Mouse (Mus musculus) ES-E14 (cell line): ENCODE measurements at regions not wholly inside any gene's neighbourhood (a gene's known extent, or its start where the extent isn't known, plus 50 kb on each side); places are given as distances from the start of the nearest gene placed in this dataset.

Source experiments
- DNase-seq: peaks from one replicate; pipeline ENCODE4 v3.0.0-alpha.2; 2013; ENCODE audit warnings: low read depth, low spot score
- H3K27ac ChIP-seq: 2 replicates; pipeline ENCODE4 v1.5.1; 2012; ENCODE audit warnings: low read depth, mild to moderate bottlenecking, low read length, moderate library complexity, mixed read lengths; ENCODE audit not compliant: poor library complexity, insufficient read depth, severe bottlenecking
- H3K36me3 ChIP-seq: 2 replicates; pipeline ENCODE4 v1.6.1; 2012; ENCODE audit warnings: mild to moderate bottlenecking, low read length, moderate library complexity, mixed read lengths; ENCODE audit not compliant: control insufficient read depth, poor library complexity, insufficient read depth, severe bottlenecking
- H3K4me1 ChIP-seq, 2 experiments: fragments of 150-350 bp in 1 of 2; sonication (generic) in 1 of 2; 2 replicates each; pipeline ENCODE4 v1.6.1; 2012; ENCODE audit warnings: low read length in 2 of 2, mild to moderate bottlenecking in 1 of 2, mixed read lengths in 1 of 2; ENCODE audit not compliant: control insufficient read depth in 2 of 2, insufficient read depth in 2 of 2, poor library complexity in 1 of 2
- H3K4me3 ChIP-seq, 2 experiments: fragments of 150-350 bp in 1 of 2; sonication (generic) in 1 of 2; 2 replicates each; pipeline ENCODE4 v1.5.1; 2012; ENCODE audit warnings: low read length in 2 of 2, low read depth in 1 of 2, mild to moderate bottlenecking in 1 of 2, mixed read lengths in 1 of 2; ENCODE audit not compliant: insufficient read depth in 1 of 2, poor library complexity in 1 of 2, severe bottlenecking in 1 of 2
- H3K9ac ChIP-seq: 2 replicates; pipeline ENCODE4 v1.6.1; 2012; ENCODE audit warnings: low read depth, mild to moderate bottlenecking, low read length, mixed read lengths; ENCODE audit not compliant: poor library complexity, insufficient read depth, severe bottlenecking
- H3K9me3 ChIP-seq: fragments of 150-350 bp; sonication (generic); 2 replicates; pipeline ENCODE4 v1.6.1; 2012; ENCODE audit warnings: low read depth, mild to moderate bottlenecking, low read length; ENCODE audit not compliant: control insufficient read depth, insufficient read depth
- CHD2 ChIP-seq: IDR thresholded peaks from 2 replicates; pipeline ENCODE4 v1.6.1; 2014; ENCODE audit warnings: mild to moderate bottlenecking, low read depth, low read length, inconsistent platforms
- HCFC1 ChIP-seq: IDR thresholded peaks from 2 replicates; pipeline ENCODE4 v1.6.1; 2012; ENCODE audit warnings: low read length, inconsistent platforms, borderline replicate concordance; ENCODE audit not compliant: insufficient read depth
- MAFK ChIP-seq: IDR thresholded peaks from 2 replicates; pipeline ENCODE4 v1.6.1; 2014; ENCODE audit warnings: mild to moderate bottlenecking, low read depth, low read length, inconsistent platforms; ENCODE audit not compliant: insufficient read depth
- ZC3H11A ChIP-seq: IDR thresholded peaks from 2 replicates; pipeline ENCODE4 v1.6.1; 2012; ENCODE audit warnings: low read depth, mild to moderate bottlenecking, inconsistent platforms, low read length, borderline replicate concordance
- ZNF384 ChIP-seq: IDR thresholded peaks from 2 replicates; pipeline ENCODE4 v1.6.1; 2012; ENCODE audit warnings: low read depth, low read length, inconsistent platforms
- in situ Hi-C, 2 experiments: fragments of 600-800 bp; cut with MboI; formaldehyde crosslinking; loops; one replicate each; pipeline ENCODE4 v1.15.1; 2025; ENCODE audit warnings: low sequenced_read_pairs in 2 of 2, inconsistent platforms in 1 of 2; ENCODE audit not compliant: unreplicated experiment in 2 of 2

DNA sequence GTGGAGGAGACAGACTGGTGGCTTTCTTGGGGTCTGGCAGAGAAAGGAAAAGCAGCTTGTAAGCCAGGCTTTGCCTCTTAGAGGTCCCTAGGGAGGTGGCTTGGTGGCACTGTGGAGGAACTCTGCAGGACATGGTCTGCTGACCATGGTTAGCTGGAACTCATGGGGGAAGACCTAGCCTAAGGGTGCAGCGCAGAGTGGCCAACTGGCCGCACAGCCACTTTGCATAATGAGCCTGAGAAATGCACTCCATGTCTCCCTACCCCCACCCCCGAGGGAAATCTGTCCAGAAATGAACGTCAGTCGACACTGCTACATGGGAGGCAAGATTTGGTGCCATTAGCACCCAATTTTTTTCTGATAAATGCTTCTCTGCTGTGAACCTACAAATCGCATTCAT lies 429.5 kb downstream of the Glrx3 start:
- TF ChIP-seq MAFK (no peak), ZC3H11A (no peak), ZNF384 (no peak), CHD2 (no peak), HCFC1 (no peak)
- no peak for DNase-seq
- in situ Hi-C loops, result no loop called here

DNA sequence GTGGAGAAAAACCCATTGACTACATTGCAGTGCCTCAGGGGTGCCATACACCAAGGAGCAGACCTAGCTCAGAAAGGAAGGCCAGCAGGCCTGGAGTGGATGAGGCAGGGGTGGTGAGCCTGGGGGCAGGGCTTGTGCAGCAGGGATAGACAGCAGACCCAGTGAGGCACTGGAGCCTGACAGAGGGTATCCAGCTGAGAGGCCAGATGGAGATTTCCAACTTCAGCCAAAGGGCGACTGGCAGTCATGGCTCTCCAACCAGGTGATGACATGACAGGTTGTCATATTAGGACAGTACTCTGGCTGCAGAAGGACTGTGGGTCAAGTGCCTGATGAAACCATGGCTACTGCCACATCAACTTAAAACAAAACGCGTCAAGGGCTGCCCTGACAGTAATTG lies 431.1 kb downstream of the Glrx3 start:
- Histone ChIP-seq H3K4me3 (no peak overlapping the region), H3K4me1 (no peaks in the 10 kb centered on the region), H3K36me3 (no peaks in the 10 kb centered on the region), H3K9me3 (no peaks in the 10 kb centered on the region), H3K9ac (no peak overlapping the region), H3K27ac (no peak overlapping the region)
- in situ Hi-C loops, result no loop called here
- TF ChIP-seq ZC3H11A, result no peak
- TF ChIP-seq MAFK, result no peak
- TF ChIP-seq HCFC1, result no peak
- no peak for TF ChIP-seq ZNF384
- TF ChIP-seq CHD2, result no peak
- no peak for DNase-seq

More for the DNA sequence above, 429.5 kb downstream of the Glrx3 start:
- H3K9me3 ChIP-seq, result no peaks in the 10 kb centered on the region
- H3K27ac ChIP-seq, result no peak overlapping the region
- no peak overlapping the region for H3K9ac ChIP-seq
- H3K4me3 ChIP-seq, result no peak overlapping the region
- H3K4me1 ChIP-seq, result no peaks in the 10 kb centered on the region
- H3K36me3 ChIP-seq, result no peaks in the 10 kb centered on the region

DNA sequence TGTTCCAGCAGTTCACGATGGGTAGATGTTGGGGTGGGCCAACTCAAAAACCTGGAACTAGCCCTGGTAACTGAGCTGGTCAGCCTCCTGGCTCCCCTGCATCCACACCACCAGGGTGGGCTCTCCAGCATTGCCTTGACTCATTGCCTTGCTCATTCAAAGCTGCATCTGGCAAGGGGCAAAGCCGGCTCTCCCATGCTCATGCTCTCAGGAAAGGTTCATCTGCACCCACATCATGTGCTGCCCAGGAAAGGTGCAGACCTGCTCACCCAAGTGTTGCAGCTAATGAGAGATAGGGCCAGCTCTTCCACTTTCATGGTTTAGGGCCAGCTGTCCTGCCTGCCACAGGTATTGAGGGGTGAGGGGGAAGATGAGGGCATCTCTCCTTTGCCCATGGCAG lies 437.9 kb downstream of the Glrx3 start:
- no peak overlapping the region for H3K27ac ChIP-seq
- DNase-seq, result no peak
- no peak overlapping the region for H3K9ac ChIP-seq
- TF ChIP-seq HCFC1, result no peak
- TF ChIP-seq ZNF384, result no peak
- no peak for TF ChIP-seq MAFK
- no peak for TF ChIP-seq CHD2
- no peak for TF ChIP-seq ZC3H11A
- H3K4me1 ChIP-seq, result no peaks in the 10 kb centered on the region
- in situ Hi-C loops, result no loop called here
- H3K36me3 ChIP-seq, result no peaks in the 10 kb centered on the region
- no peaks in the 10 kb centered on the region for H3K9me3 ChIP-seq
- H3K4me3 ChIP-seq, result no peak overlapping the region

DNA sequence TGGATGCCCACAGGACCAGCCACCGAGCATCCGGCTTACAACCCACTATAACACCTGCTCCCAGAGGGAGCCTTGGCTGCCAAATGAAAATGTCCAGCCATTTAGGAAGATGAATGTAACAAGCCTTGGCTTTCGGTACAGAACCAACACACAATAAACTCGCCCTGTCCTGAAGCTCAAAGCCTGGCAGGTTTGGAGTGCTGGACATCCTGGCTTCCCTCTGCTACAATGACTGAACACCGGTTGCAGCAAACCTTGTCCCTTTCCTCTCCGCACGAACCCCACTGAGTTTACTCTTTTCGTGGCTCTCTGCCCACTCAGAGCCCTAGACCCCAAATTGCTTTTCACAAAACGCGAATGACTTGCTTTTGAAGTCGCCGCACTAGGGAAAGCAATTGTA lies 441.9 kb downstream of the Glrx3 start:
- Histone ChIP-seq H3K36me3 (no peaks in the 10 kb centered on the region), H3K9ac (no peak overlapping the region), H3K9me3 (no peaks in the 10 kb centered on the region), H3K4me3 (no peak overlapping the region), H3K4me1 (no peaks in the 10 kb centered on the region), H3K27ac (no peak overlapping the region)
- no peak for TF ChIP-seq MAFK
- TF ChIP-seq ZNF384, result no peak
- no peak for TF ChIP-seq CHD2
- no peak for TF ChIP-seq HCFC1
- TF ChIP-seq ZC3H11A, result no peak
- no peak for DNase-seq
- in situ Hi-C loops, result no loop called here

DNA sequence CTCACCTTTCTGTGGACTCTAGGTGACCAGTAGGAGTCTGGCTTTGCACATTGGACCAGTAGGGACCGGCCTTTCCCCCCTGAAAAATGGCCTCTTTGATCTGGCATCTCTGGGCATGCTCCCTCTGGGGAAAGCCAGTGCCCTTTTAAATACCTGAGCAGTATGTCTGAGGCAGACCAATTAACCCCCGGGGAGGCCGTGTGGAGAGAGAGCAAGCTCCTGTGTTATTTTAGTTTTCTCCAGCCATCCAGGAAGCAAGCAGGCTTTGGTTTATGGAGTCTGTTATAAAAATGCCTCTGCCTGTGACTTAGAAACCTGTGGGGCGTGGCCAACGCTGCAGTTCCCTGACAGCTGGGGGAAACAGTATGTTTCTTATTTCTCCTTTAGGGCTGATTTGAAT lies 445.5 kb downstream of the Glrx3 start:
- Histone ChIP-seq H3K36me3 (no peaks in the 10 kb centered on the region), H3K4me3 (no peak overlapping the region), H3K9ac (no peak overlapping the region), H3K27ac (no peak overlapping the region), H3K9me3 (no peaks in the 10 kb centered on the region), H3K4me1 (no peaks in the 10 kb centered on the region)
- TF ChIP-seq ZC3H11A (no peak), MAFK (no peak), ZNF384 (no peak), CHD2 (no peak), HCFC1 (no peak)
- in situ Hi-C loops, result no loop called here
- DNase-seq, result no peak
